Mouse (Mus musculus) skeletal muscle tissue, postnatal 0 days (tissue): ENCODE data around the gene Cabp7. TPM values are rescaled to one million over a fixed set of nuclear protein-coding genes. Genes with fewer than 3 reads are reported as not detected.

Experiments used
- polyA plus RNA-seq: library from polyadenylated mRNA; unstranded; fragments of >200 nt; fragmentation: Nextera tagmentation; extraction: Ambion mirVana; gene quantifications from 2 replicates; pipeline ENCODE4 v1.2.1, GENCODE M21; 2015

The Cabp7 gene
- polyA plus RNA-seq = 0.13 and 0.17 TPM in 2 replicates

GRCm38 (mm10) chr11:4746733-4747132, at the start of gene Cabp7:
TSS of gene Cabp7 (minus strand) at chr11:4746778.

DNA sequence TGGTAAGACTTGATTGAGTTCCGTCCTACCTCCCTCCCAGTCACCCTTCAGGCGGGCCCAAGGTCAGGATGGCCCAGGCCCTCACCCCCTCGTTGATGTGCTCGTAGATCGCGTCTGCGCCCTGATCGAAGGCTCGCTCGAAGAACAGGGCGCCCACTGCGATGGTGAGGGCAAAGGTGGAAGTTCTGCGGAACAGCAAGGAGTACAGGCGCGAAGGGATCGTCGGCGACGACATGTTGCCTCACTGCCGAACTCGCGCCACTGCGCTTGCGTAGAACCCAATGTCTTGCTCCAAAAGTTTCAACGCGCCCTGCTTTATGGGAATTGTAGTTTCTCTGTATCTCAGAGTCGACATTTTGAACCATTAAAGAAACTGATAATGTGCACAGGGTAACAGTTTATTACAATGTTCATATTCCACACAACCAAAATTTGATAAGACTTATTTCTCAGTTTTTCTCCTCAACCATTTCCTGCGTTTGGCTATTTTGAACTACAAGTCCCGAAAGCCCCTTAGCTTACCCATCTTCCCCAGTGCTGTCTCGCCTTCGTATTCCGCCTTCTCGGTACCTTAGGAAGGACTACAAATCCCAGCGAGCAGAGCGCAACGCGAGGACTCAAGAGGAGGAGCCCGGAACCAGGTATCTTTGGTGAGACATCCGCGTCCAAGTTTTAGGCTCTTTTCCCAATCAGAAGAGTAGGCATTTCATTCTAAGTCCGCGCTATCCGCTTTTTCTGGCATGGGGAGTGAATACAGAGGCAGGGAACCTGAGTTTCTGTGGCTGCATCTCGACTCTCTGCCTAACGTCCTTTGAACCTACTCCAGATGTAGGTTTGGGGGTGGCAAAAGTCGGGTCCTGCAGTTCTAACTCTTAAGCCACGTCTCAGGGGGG, 42.3 kb downstream of the Cabp7 start, which contains the start of the genes Uqcr10 and Zmat5:
Gene Uqcr10 (minus strand): TSS at position 271 of the 893 bp plus-strand sequence.
Gene Zmat5 (plus strand): TSS at position 607 of the 893 bp plus-strand sequence.

Other genes with a start within 250 kb of the Cabp7 start
- gene Mtmr3, start 151.9 kb downstream of the Cabp7 start, polyA plus RNA-seq = 18.1 and 20.7 TPM in 2 replicates
- gene Gm11032, start 126.7 kb downstream of the Cabp7 start, polyA plus RNA-seq = not detected in 2 replicates
- gene Ascc2, start 109.0 kb downstream of the Cabp7 start, polyA plus RNA-seq = 12.5 and 13.3 TPM in 2 replicates
- gene Uqcr10, start 42.4 kb downstream of the Cabp7 start, polyA plus RNA-seq = 1,638 and 1,823 TPM in 2 replicates
- 30.4 and 38.4 TPM in 2 replicates for gene Zmat5, start 42.1 kb downstream of the Cabp7 start, polyA plus RNA-seq
- gene Nf2, start 102.8 kb upstream of the Cabp7 start, polyA plus RNA-seq = 22.8 and 23.1 TPM in 2 replicates
- gene Nipsnap1, start 127.2 kb upstream of the Cabp7 start, polyA plus RNA-seq = 4.6 and 6.9 TPM in 2 replicates
- gene Thoc5, start 148.5 kb upstream of the Cabp7 start, polyA plus RNA-seq = 11.6 and 13.6 TPM in 2 replicates
- gene Nefh, start 201.3 kb upstream of the Cabp7 start, polyA plus RNA-seq = 0.02 and 0.15 TPM in 2 replicates
- 25.6 and 28.4 TPM in 2 replicates for gene Ap1b1, start 240.0 kb upstream of the Cabp7 start, polyA plus RNA-seq